Mouse (Mus musculus) liver, embryonic 16.5 days (tissue): ENCODE results near the gene Fbxo24. TPM values are rescaled to one million over a fixed set of nuclear protein-coding genes. Genes with fewer than 3 reads are reported as not detected.

ENCODE experiments used
- ATAC-seq: fragments of 200-750 bp; cut with Nextera tagmentation; 2 replicates; pipeline ENCODE4 v1.8.0; 2017; ENCODE audit warnings: low read depth, mild to moderate bottlenecking, moderate number of reproducible peaks, moderate library complexity
- H3K27ac ChIP-seq: fragments of 300-500 bp; sonication (generic); 2 replicates; pipeline ENCODE4 v1.5.1; 2014; ENCODE audit warnings: mild to moderate bottlenecking, low read length
- H3K27me3 ChIP-seq: fragments of 300-500 bp; sonication (generic); 2 replicates; pipeline ENCODE4 v1.6.1; 2014; ENCODE audit warnings: low read depth, low read length, mixed read lengths; ENCODE audit not compliant: control insufficient read depth, insufficient read depth
- H3K36me3 ChIP-seq: fragments of 300-500 bp; sonication (generic); 2 replicates; pipeline ENCODE4 v1.6.1; 2014; ENCODE audit warnings: mild to moderate bottlenecking; ENCODE audit not compliant: control insufficient read depth, insufficient read depth
- H3K4me1 ChIP-seq: fragments of 300-500 bp; sonication (generic); 2 replicates; pipeline ENCODE4 v1.6.1; 2014; ENCODE audit warnings: low read depth, low read length, mixed read lengths; ENCODE audit not compliant: control insufficient read depth
- H3K4me2 ChIP-seq: fragments of 300-500 bp; sonication (generic); 2 replicates; pipeline ENCODE4 v1.6.1; 2014; ENCODE audit warnings: low read depth, low read length, mixed read lengths
- H3K4me3 ChIP-seq: fragments of 300-500 bp; sonication (generic); 2 replicates; pipeline ENCODE4 v1.5.1; 2014; ENCODE audit warnings: low read depth, mild to moderate bottlenecking, low read length
- H3K9ac ChIP-seq: fragments of 300-500 bp; sonication (generic); 2 replicates; pipeline ENCODE4 v1.6.1; 2014; ENCODE audit warnings: low read depth, low read length
- H3K9me3 ChIP-seq: fragments of 300-500 bp; sonication (generic); replicated peaks from 2 replicates; pipeline ENCODE4 v1.6.1; 2016; ENCODE audit warnings: low read length; ENCODE audit not compliant: control insufficient read depth
- WGBS: fragments of 180-500 bp; shearing (Covaris S2); extraction: QIAGEN DNeasy Blood & Tissue Kit; methylation state at CpG from one replicate; pipeline ENCODE4 v1.1.7; 2014; ENCODE audit not compliant: insufficient replicate concordance; 5-methylcytosine and 5-hydroxymethylcytosine counted together
- polyA plus RNA-seq: library from polyadenylated mRNA; unstranded; fragments of >200 nt; fragmentation: Nextera tagmentation; extraction: Ambion mirVana; gene quantifications from 2 replicates; pipeline ENCODE4 v1.2.1, GENCODE M21; 2015

The Fbxo24 gene
- polyA plus RNA-seq, 1 experiment from 2014 or later, result 0.07 TPM

- WGBS, result 57% methylated on average over 12 of the region's 12 CpGs
- Histone ChIP-seq H3K4me2 (peak overlapping the region; percentile 96), H3K27ac (peak overlapping the region; percentile 91; the same call in 1 of the 2 replicates), H3K9ac (peak overlapping the region; percentile 55; the same call in 1 of the 2 replicates), H3K4me3 (0 out of 2 replicates have a peak overlapping the region, but pooled peaks have one; percentile 69), H3K27me3 (no peaks in the 10 kb centered on the region; the same call in 1 of the 2 replicates), H3K9me3 (no peaks in the 10 kb centered on the region), H3K4me1 (peaks cover 40% of the 10 kb centered on the region), H3K36me3 (no peaks in the 10 kb centered on the region)
- ATAC-seq, result no peak
These were observed 59.8 kb downstream of the Fbxo24 start for GRCm38 (mm10) chr5:137569031-137569430.

- 76% methylated on average over 8 of the region's 8 CpGs for WGBS
- Histone ChIP-seq H3K36me3 (no peaks in the 10 kb centered on the region), H3K4me1 (peaks cover 40% of the 10 kb centered on the region), H3K4me2 (no peak overlapping the region), H3K9me3 (no peaks in the 10 kb centered on the region), H3K4me3 (no peak overlapping the region), H3K9ac (no peak overlapping the region), H3K27ac (no peak overlapping the region), H3K27me3 (no peaks in the 10 kb centered on the region; the same call in 1 of the 2 replicates)
- ATAC-seq, result no peak
These were observed 60.5 kb downstream of the Fbxo24 start for GRCm38 (mm10) chr5:137568223-137568798.

GRCm38 (mm10) chr5:137566416-137566815 is 62.4 kb downstream of the Fbxo24 start:
- no peak overlapping the region for H3K4me2 ChIP-seq
- H3K4me3 ChIP-seq, result no peak overlapping the region
- H3K27ac ChIP-seq, result no peak overlapping the region
- ATAC-seq, result no peak
- H3K27me3 ChIP-seq, result no peaks in the 10 kb centered on the region; the same call in none of the 2 replicates
- WGBS, result 81% methylated on average over 5 of the region's 5 CpGs
- H3K9ac ChIP-seq, result no peak overlapping the region
- H3K4me1 ChIP-seq, result peaks cover 28% of the 10 kb centered on the region
- no peaks in the 10 kb centered on the region for H3K9me3 ChIP-seq
- no peaks in the 10 kb centered on the region for H3K36me3 ChIP-seq

- WGBS, result 70% methylated on average over 6 of the region's 6 CpGs
- H3K9ac ChIP-seq, result no peak overlapping the region
- peaks cover 21% of the 10 kb centered on the region for H3K4me1 ChIP-seq
- no peak overlapping the region for H3K27ac ChIP-seq
- H3K9me3 ChIP-seq, result no peaks in the 10 kb centered on the region
- H3K4me3 ChIP-seq, result no peak overlapping the region
- ATAC-seq, result no peak
- H3K36me3 ChIP-seq, result no peaks in the 10 kb centered on the region
- H3K27me3 ChIP-seq, result no peaks in the 10 kb centered on the region; the same call in none of the 2 replicates
- no peak overlapping the region for H3K4me2 ChIP-seq
These were observed 63.1 kb downstream of the Fbxo24 start for GRCm38 (mm10) chr5:137565744-137566143.

GRCm38 (mm10) chr5:137562965-137563364 is 65.8 kb downstream of the Fbxo24 start:
- no peak overlapping the region for H3K4me2 ChIP-seq
- H3K27ac ChIP-seq, result no peak overlapping the region
- no peaks in the 10 kb centered on the region; the same call in none of the 2 replicates for H3K27me3 ChIP-seq
- H3K9ac ChIP-seq, result no peak overlapping the region
- ATAC-seq, result no peak
- no peak overlapping the region for H3K4me3 ChIP-seq
- no peaks in the 10 kb centered on the region for H3K4me1 ChIP-seq
- H3K36me3 ChIP-seq, result no peaks in the 10 kb centered on the region
- WGBS, result 76% methylated on average over 10 of the region's 10 CpGs
- H3K9me3 ChIP-seq, result no peaks in the 10 kb centered on the region

Other genes starting within 250 kb of the Fbxo24 start
- gene Zan, start 151.9 kb downstream of the Fbxo24 start, polyA plus RNA-seq, result 0.07 and 0.11 TPM in 2 replicates
- 28.1 and 28.3 TPM in 2 replicates for gene Pop7, start 126.5 kb downstream of the Fbxo24 start, polyA plus RNA-seq
- 2.8 and 3.1 TPM in 2 replicates for gene Gigyf1, start 110.5 kb downstream of the Fbxo24 start, polyA plus RNA-seq
- 0.81 and 1.2 TPM in 2 replicates for gene Epo, start 95.8 kb downstream of the Fbxo24 start, polyA plus RNA-seq
- 125 and 127 TPM in 2 replicates for gene Gnb2, start 95.5 kb downstream of the Fbxo24 start, polyA plus RNA-seq
- 0.05 TPM in 1 of 2 replicates, not detected in the other for gene Actl6b, start 75.5 kb downstream of the Fbxo24 start, polyA plus RNA-seq
- gene Tfr2, start 59.2 kb downstream of the Fbxo24 start, polyA plus RNA-seq, result 60.5 and 62.5 TPM in 2 replicates
- 21.3 and 23.1 TPM in 2 replicates for gene Mospd3, start 27.9 kb downstream of the Fbxo24 start, polyA plus RNA-seq
- 15.0 and 21.5 TPM in 2 replicates for gene Pcolce, start 15.2 kb downstream of the Fbxo24 start, polyA plus RNA-seq
- gene Lrch4, start 119 bp upstream of the Fbxo24 start, polyA plus RNA-seq, result 25.1 and 26.8 TPM in 2 replicates
- 5.2 and 6.1 TPM in 2 replicates for gene Gm20605, start 173 bp upstream of the Fbxo24 start, polyA plus RNA-seq
- 4.5 and 6.7 TPM in 2 replicates for gene Sap25, start 12.3 kb upstream of the Fbxo24 start, polyA plus RNA-seq
- 0.15 TPM in 1 of 2 replicates, not detected in the other for gene Irs3, start 16.7 kb upstream of the Fbxo24 start, polyA plus RNA-seq
- 29.4 and 30.5 TPM in 2 replicates for gene Agfg2, start 55.7 kb upstream of the Fbxo24 start, polyA plus RNA-seq
- 0.21 and 0.33 TPM in 2 replicates for gene Nyap1, start 112.6 kb upstream of the Fbxo24 start, polyA plus RNA-seq
- gene Tsc22d4, start 116.7 kb upstream of the Fbxo24 start, polyA plus RNA-seq, result 59.8 and 64.4 TPM in 2 replicates
- 14.8 and 15.5 TPM in 2 replicates for gene Ppp1r35, start 149.8 kb upstream of the Fbxo24 start, polyA plus RNA-seq
- gene Mepce, start 158.7 kb upstream of the Fbxo24 start, polyA plus RNA-seq, result 3.8 and 4.6 TPM in 2 replicates
- 3.8 and 4.0 TPM in 2 replicates for gene Zcwpw1, start 158.8 kb upstream of the Fbxo24 start, polyA plus RNA-seq
- 5.1 and 6.1 TPM in 2 replicates for gene Pilra, start 207.3 kb upstream of the Fbxo24 start, polyA plus RNA-seq
- gene Pilrb1, start 229.1 kb upstream of the Fbxo24 start, polyA plus RNA-seq, result 5.8 and 6.6 TPM in 2 replicates
- 5.6 and 8.3 TPM in 2 replicates for gene Pilrb2, start 242.8 kb upstream of the Fbxo24 start, polyA plus RNA-seq